Mouse (Mus musculus) telencephalon, adult 2 months (tissue): Measurements from ENCODE around the gene Fndc3a.

Experiments
- DNase-seq: peaks from one replicate; pipeline ENCODE4 v3.0.0-alpha.2; 2011; ENCODE audit warnings: low read depth, low spot score

Gene Fndc3a

GRCm38 (mm10) chr14:72677247-72677646, 32.6 kb downstream of the Fndc3a start:
- DNase-seq = no peak

- no peak for DNase-seq
These were observed 37.9 kb downstream of the Fndc3a start for GRCm38 (mm10) chr14:72671911-72672310.

GRCm38 (mm10) chr14:72670987-72671386, 38.8 kb downstream of the Fndc3a start:
- DNase-seq = no peak

- no peak for DNase-seq
These were observed 60.5 kb downstream of the Fndc3a start for GRCm38 (mm10) chr14:72649268-72649667.

GRCm38 (mm10) chr14:72645512-72645911, 64.3 kb downstream of the Fndc3a start:
- no peak for DNase-seq

GRCm38 (mm10) chr14:72644620-72645019, 65.2 kb downstream of the Fndc3a start:
- DNase-seq = no peak

GRCm38 (mm10) chr14:72638507-72638906, 71.3 kb downstream of the Fndc3a start:
- no peak for DNase-seq

- no peak for DNase-seq
These were observed 76.2 kb downstream of the Fndc3a start for GRCm38 (mm10) chr14:72633571-72633970.

- no peak for DNase-seq
These were observed 84.4 kb downstream of the Fndc3a start for GRCm38 (mm10) chr14:72625411-72625810.

GRCm38 (mm10) chr14:72604077-72604476, 105.7 kb downstream of the Fndc3a start:
- DNase-seq = no peak

- no peak for DNase-seq
These were observed 106.6 kb downstream of the Fndc3a start for GRCm38 (mm10) chr14:72603194-72603521.

GRCm38 (mm10) chr14:72602521-72603193, 107.1 kb downstream of the Fndc3a start:
- peak; percentile 89 for DNase-seq

GRCm38 (mm10) chr14:72601381-72602305, 108.2 kb downstream of the Fndc3a start:
- no peak for DNase-seq

- DNase-seq = no peak
These were observed 109.4 kb downstream of the Fndc3a start for GRCm38 (mm10) chr14:72600375-72600774.

- no peak for DNase-seq
These were observed 110.6 kb downstream of the Fndc3a start for GRCm38 (mm10) chr14:72598976-72599740.

- DNase-seq = no peak
These were observed 115.6 kb downstream of the Fndc3a start for GRCm38 (mm10) chr14:72594191-72594590.

- DNase-seq = no peak
These were observed 120.4 kb downstream of the Fndc3a start for GRCm38 (mm10) chr14:72589415-72589814.

GRCm38 (mm10) chr14:72582979-72583378, 126.8 kb downstream of the Fndc3a start:
- DNase-seq = no peak

- DNase-seq = no peak
These were observed 128.8 kb downstream of the Fndc3a start for GRCm38 (mm10) chr14:72580991-72581390.

- DNase-seq = no peak
These were observed 133.5 kb downstream of the Fndc3a start for GRCm38 (mm10) chr14:72576283-72576682.

- no peak for DNase-seq
These were observed 145.9 kb downstream of the Fndc3a start for GRCm38 (mm10) chr14:72563941-72564340.

GRCm38 (mm10) chr14:72558795-72559194, 151.0 kb downstream of the Fndc3a start:
- no peak for DNase-seq
